Mouse (Mus musculus) liver, adult 2 months (tissue): ENCODE data around the gene Zbtb8os.

Experiments used
- CTCF ChIP-seq: fragments of 200-500 bp; IDR thresholded peaks from 2 replicates; pipeline ENCODE4 v1.5.1; 2011; ENCODE audit warnings: low read depth, low read length, control low read depth
- POLR2A ChIP-seq: fragments of 200-500 bp; IDR thresholded peaks from 2 replicates; pipeline ENCODE4 v1.6.1; 2011; ENCODE audit warnings: low read length, control low read depth; ENCODE audit not compliant: insufficient read depth; ENCODE audit errors: extremely low read depth

GRCm38 (mm10) chr4:129363463-129363862, 28.0 kb downstream of the Zbtb8os start:
- TF ChIP-seq CTCF (no peak), POLR2A (no peak)
